Mouse (Mus musculus) left cerebral cortex, postnatal 36 days (tissue): ENCODE measurements at regions not wholly inside any gene's neighbourhood (a gene's known extent, or its start where the extent isn't known, plus 50 kb on each side); places are given as distances from the start of the nearest gene placed in this dataset.

ENCODE experiments used
- DNase-seq, 2 experiments: peaks; one replicate each; pipeline ENCODE4 v3.0.0; 2021 to 2022; ENCODE audit warnings: low spot score in 2 of 2, mixed read lengths in 1 of 2
- intact Hi-C: fragments of 180-260 bp; cut with DNase I; formaldehyde crosslinking; loops from one replicate; pipeline ENCODE4 v1.15.1; 2025

DNA sequence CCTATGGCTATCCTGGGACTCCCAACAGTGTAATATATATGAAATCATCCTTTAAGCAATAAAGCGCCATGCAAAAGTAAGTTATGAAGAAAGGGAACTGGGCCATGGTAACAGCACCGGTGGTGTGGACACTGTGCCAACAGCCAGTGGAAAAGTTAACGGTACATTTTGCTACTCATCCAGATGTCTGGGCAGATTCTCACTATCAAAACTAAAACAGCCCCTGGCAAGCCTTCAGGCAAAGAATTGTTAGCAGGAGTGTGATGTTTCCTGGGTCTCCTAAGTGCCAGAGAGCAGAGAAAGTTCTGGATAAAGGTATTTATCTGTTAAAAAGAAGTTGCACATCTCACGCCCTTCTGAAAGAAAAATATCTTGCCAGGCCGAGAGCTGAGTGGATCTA lies 198.0 kb upstream of the Hnrnpa3 start:
- intact Hi-C loops = no loop called here
- no peak for DNase-seq

DNA sequence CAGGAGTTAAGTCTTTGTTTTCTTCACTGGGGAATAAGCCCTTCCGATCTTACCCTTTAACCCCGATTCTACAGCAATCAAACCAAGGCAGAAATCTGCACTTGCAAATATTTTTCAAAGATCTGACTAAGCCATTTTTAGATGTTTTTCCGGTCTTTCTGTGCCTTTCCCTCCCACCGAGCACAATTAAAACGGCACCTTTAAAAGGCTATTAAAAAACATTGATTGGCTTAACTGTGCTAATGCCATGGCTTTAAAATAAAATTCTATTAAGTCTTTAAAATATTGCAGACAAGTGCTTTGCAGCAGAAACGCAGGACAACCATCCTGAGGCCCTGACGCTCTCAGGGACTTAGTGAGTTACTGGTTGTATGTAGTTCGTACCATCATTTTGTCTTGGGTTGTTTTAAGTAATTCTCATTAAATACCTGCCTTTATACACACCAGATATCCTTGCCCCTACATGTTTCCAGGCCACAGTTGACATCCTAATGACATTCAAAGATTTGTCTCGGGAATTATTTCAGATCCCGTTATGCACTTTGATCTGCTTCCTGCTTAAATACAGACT lies 197.6 kb upstream of the Hnrnpa3 start:
- no peak for DNase-seq
- intact Hi-C loops = no loop called here

DNA sequence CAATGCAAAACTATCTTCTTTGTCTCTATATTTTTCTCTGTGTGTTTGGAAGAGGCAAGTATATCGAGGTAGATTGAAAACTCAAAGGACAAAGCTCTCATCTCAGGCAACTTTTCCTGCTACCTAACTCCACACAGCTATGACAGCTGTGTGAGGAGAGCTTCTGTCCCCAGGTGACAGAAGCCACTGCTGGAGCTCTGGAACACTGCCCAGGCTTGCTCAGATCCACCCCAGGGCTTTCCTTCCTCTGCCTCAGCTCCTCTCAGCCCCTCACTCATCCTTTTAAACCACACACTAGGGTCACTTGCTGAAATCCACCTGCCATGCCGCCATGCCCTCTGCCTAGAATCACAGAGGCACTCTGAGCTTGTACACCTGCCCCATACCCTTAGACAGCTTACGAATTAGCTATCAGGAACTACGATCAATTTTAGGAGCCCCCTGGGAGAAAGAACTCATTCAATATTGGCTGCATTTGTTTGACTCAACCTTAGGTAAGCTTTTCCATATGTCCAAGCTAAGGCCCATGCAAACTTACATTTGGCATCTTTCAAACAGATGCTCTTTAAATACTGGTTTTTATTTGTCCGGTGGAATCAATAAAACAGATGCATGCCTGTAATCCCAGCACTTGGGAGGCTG lies 196.9 kb upstream of the Hnrnpa3 start:
- intact Hi-C loops = no loop called here
- no peak for DNase-seq

DNA sequence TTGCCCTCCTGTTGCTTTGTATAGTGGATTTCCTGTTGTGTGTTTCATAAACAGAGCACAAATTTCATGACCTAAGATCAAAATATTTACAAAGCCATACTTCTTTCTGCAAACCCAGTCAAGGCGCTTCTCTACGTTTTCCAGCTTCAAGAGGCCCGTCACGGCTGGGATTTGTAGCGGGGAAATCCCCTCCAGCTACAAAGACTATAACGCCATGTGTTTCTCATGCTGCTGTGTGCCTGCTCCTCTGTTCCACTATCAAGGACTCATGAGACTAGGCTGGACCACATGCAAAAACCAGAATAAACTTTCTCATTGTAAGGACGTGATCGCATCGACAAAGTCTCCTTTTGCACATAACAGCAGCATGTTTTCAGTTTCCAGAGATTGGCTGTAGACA lies 196.0 kb upstream of the Hnrnpa3 start:
- no peak for DNase-seq
- intact Hi-C loops = no loop called here

DNA sequence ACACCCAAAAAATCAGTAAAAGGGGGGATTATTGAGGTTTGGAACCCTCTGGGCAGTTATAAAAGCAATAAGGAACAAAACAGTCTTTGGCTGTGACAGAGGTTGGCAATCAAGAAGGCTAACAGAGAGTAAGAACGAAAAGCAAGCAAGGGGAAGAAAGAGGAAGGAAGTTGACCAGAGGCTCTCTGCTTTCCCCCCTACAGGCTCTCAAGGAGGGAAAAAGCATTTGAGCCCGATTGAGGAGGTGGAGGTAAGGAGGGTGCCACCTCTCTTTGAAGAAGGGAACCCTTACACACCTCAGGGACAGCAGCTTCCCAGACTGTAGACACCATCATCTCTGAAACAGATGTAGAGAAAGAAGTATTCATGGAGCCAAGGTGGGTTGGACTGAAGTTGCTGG lies 194.6 kb upstream of the Hnrnpa3 start:
- intact Hi-C loops = no loop called here

DNA sequence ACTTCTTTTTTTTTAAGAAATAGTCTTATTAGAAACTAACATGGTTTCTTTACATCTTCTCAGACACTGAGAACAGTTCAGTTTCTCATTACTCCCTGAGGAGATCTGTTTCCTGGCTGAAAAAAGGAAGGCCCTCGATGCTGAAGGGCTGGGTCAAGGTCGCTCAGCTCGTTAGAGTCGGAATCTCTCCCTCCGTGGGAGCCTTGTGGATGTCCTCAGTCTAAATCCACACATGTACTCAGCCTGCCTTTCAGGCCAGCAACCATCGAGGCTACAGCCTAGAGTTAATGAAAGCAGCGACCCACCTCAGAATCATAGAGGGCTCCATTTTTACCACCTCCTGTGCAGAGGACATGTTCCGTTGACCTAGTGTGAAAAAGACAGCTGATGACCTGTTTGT lies 190.2 kb upstream of the Hnrnpa3 start:
- no peak for DNase-seq
- intact Hi-C loops = no loop called here

More for the DNA sequence above, 194.6 kb upstream of the Hnrnpa3 start:
- no peak for DNase-seq

DNA sequence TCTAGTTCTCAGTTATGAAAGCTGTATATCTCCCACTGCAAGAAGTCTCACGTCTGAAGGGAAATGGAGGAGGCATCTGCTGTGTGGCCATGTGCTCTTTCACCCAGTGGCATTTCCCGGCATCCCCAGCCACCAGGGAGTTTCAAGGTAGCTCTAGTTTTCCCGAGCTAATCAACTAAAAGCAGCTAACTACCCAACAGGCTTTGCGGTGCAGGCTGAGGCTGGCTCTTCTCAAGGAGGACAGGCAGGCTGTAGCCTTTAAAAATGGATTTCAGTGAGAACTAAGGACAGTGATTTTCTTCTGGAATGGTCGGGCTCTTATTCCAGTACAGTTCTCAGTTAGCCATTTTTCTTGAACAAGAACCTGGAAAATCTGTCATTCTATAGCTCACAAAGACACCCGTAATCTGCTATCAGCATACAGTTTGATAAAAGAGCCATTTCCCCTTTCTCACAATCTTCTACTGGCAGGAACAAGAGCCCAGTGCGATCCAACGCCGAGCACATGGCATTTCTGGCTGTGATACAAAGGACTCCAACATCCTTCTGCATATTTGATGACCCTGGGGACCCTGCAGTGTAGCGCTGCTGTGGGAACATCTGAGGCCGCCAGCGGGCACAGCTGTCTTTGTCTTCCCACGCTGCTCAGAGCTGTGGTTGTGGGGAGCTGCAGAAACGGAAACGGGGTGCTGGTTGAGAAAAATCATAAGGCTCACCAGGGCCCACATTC lies 188.9 kb upstream of the Hnrnpa3 start:
- peak; percentile 17 for DNase-seq

DNA sequence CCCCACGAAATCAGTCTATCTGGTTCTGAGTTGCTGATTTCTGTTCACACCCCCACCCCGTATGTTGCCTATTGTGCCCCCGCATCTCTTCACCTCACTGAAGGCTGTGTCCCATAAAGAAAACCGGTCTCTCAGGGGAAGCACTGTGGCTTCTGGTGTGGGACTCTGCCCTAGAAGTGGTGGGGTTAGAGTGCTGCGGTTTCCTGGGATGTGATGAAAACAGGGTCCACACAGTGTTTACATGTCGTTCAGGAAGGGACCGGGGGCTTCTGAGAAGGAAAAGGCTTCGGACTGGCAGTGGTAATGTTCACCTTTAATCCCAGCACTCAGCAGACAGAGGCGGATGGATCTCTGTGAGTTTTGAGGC lies 188.4 kb upstream of the Hnrnpa3 start:
- intact Hi-C loops = no loop called here
- DNase-seq = no peak

More for the DNA sequence above, 188.9 kb upstream of the Hnrnpa3 start:
- intact Hi-C loops = no loop called here

DNA sequence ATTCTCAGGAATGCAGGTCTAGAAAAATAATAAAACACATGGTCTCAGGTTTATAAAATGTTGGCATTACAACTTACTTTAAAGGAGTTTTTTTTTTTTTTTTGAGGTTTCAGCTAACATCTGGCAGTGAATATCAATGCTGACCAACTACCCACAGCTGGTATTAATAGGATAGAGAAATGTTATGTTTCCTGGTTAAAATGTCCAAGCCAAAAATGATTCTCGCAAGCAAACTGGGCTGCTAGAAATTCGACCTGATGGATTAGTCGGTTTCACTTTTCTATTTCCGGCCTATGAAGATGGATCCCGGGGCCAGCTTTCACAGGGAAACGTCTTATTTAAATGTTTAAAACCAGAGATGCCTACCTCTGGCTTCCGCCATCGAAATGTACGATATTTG lies 186.6 kb upstream of the Hnrnpa3 start:
- no peak for DNase-seq
- intact Hi-C loops = no loop called here

DNA sequence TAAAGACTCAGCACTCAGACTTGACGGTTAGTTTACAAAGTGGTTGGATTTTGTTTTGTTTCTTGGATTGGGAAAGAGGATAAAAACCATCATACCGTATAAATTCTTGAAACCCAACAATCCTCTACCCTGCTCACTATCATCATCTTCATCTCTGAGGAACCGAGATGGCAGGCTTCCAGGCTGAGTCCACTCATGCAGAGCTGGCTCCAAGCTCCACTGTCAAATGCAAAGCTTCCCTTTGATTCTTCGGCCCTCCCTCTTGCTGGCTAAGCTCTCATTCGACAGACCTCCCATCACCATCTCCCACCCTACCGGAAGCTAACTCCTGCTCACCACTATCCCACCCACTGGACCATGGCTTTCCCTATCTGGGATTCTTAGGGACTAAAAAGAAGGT lies 184.6 kb upstream of the Hnrnpa3 start:
- intact Hi-C loops = no loop called here
- DNase-seq = no peak

DNA sequence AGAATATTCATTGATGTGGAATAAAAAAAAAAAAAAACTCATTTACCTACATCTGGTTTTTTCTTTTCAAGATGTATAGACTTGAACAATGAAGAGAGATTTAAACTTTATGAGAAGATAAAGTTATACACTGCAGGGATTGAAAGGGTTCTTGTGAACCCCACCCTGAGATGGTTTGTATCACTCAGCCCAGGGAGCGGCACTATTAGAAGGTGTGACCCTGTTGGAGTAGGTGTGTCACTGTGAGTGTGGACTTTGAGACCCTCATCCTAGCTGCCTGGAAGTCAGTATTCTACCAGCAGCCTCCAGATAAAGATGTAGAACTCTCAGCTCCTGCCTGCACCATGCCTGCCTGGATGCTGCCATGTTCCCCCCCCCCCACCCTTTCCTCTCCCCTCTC lies 182.7 kb upstream of the Hnrnpa3 start:
- no peak for DNase-seq
- intact Hi-C loops = no loop called here

DNA sequence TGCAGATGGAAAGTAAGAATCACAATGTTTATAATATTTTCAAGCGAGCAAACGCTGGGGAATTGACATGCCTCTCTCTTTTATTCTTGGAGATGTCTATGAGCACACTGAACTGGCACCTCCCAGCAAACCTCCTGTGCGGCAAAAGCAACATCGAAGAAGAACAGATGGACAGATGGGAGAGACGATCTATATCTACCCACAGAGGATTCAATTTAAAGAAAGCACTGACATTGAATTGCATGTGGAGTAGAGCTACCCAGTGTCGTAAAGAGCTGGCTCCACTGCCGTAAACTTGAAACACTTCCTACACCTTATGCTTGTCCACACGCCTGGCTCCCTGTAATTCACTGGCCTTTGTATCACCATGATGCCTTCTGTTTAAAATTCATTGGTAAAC lies 182.0 kb upstream of the Hnrnpa3 start:
- DNase-seq = peak in 1 of 2 experiments; percentile 11
- intact Hi-C loops = no loop called here

DNA sequence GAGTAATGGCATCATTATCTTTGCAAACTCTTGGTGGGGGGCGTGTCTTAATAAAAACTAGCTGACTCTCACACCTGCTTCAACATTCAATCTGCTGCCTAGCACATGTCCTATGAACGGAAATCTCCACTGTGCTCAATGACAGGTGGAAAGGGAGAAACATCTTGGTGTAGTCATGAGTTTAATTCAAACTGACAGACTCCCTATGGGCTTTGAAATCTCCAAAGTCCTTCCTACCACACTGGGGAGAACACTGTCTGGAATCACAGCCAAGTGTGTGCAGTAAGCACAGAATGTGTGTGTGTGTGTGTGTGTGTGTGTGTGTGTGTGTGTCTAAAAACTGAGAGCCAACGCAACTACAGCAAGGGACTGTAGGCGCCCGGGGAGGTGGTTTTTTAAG lies 179.5 kb upstream of the Hnrnpa3 start:
- DNase-seq = no peak
- intact Hi-C loops = no loop called here

DNA sequence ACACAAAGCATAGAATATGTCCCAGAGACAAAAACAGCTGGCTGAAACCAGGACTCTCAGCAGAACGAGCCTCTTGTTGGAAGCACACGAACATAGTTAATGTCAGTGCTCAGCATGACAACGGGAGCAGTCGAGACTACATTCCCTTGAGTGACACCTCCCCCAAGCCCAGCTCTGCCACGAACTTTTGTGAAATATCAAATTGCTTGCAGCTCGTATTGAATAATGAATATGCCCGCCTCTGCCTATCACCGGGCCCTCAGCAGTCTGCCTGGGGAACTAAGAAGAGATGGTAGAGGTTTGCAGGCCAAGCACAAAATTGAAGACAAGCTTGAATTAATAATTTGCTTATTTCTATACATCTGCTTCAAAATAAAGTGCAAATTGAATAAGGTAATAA lies 177.2 kb upstream of the Hnrnpa3 start:
- intact Hi-C loops = no loop called here
- no peak for DNase-seq

DNA sequence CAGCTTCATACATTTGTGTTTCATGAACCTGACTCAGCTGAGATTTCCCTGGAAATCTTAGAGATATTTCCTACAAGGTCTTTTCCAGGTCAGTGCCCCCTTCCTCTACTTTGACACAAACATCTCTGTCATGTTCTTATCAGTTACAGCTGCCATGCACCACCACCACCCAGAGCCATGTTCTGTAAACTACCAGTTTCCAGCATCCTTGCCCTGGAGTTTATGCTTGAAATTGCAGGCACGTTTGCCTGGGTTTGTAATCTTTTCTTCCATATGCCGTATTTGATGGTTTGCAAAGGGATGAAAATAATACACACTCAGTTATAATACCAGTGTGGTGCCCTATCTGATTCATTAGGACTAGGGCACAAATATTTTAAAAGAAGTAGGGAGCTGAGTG lies 176.6 kb upstream of the Hnrnpa3 start:
- intact Hi-C loops = no loop called here
- no peak for DNase-seq

DNA sequence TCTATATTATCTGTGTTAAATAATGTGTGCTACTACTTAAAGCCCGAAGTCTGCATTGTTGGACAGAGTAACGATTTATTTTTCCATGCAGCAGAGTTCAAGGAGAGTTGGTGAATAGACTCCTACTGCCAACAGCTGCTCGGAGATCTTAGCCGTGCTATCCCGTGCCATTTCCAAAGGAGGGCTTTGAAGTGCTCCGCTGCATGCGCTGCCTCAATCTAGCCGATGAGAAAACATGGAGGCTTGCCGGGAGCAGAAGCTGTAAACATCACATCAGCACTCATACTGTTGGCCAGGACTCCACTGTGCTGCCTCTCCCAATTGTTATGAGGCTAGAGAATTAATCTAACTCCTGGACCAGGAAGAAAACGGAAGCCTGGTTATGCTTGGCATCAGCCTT lies 174.1 kb upstream of the Hnrnpa3 start:
- no peak for DNase-seq
- intact Hi-C loops = no loop called here

DNA sequence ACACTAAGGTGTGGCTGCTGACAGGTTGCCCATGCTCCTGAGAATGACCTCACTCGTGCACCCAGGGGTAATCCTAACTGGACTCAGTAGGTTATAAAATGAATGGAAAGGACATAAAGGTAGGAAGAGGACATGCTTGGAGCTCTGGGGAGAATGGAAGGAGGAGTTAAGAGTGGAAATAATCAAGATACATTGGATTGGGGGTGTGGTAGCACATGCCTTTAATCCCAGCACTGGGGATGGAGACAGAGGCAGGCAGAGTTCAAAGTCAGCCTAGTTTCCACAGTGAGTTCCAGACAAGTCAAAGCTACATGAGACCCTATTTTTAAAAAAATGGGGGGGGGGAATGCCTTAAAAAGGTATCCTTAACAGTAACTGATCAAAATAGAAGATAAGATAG lies 167.9 kb upstream of the Hnrnpa3 start:
- DNase-seq = no peak
- intact Hi-C loops = no loop called here

DNA sequence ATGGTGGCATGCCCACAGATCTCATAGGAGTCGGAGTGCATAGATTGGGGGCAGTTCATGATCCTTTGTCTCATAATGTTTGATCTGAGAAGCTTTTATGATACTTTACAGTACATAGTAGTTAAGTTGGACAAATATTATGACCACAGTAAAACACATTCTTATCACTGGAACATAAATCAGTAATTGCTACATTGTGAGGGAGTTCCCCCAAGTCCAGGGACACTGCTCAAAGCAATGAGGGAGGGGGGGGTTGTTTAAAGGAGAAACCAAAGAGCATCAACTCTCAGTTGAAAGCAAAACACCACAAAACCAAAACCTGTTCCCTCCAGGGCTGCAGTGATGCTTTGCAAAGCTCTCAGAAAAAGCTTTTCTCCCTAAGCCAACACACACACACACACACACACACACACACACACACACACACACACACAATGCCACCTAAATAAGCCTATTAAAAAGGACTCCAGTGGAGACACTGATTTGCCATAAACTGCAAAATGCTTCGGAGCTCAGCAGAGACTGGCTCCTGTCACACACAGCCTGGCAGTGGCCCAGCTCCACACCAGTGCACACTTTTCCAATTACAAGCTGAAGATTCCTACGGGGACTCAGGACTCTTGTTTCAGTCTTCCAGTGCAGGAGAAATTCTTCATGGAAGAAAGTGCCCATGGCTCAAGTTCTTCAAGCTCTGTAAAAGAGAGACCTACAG lies 167.1 kb upstream of the Hnrnpa3 start:
- no peak for DNase-seq
- intact Hi-C loops = no loop called here

DNA sequence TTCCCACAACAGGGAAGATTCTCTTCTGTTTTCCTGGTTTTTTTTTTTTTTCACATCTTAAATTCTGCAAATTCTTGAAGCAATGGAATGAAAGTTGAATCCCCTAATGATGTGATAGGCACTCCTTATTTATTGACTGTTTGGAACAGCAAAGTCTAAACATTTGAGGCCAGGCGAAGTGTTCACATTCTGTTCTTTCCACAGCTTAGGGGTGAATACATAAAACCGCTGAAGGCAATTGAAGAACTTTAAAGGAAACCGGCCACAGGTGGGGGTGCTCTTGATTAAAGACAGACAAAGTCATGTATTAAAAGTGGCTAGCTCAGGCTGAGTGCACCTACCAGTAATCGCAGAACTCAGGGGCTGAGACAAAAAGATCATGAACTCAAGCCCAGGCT lies 166.6 kb upstream of the Hnrnpa3 start:
- intact Hi-C loops = no loop called here
- no peak for DNase-seq

DNA sequence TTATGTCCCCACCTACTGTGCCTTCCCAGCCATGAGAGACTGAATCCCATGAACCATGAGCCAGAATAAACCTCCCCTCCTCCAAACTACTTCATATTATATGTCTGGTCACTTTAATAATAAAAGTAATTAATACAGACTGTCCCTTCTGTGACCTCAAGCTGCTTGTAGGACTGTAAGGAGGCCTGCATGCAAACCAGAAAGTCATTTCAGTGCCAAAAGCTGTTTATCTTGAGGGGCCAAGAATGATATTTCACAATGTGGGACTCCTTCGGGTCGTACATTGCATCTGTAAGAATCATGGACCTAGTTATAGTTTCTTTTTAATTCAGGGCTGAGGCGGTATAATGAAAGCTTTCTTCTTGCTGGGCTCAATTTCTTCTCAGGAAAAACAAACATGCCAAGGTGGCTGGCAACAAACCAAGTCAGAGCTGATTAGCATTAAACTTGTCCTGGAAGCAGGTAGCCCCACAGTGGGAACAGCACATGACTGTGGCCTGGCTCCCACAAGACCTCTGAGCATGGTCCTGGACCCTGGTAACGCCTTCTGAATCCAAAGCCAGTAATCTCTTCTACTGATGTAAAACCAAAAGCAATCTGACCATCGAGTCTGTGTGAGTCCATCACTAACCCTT lies 162.3 kb upstream of the Hnrnpa3 start:
- intact Hi-C loops = no loop called here
- DNase-seq = no peak
